Mouse (Mus musculus) layer of hippocampus, adult 9-11 months (tissue): ENCODE results near the gene Ccdc91.

Experiments
- DNase-seq: peaks from one replicate; pipeline ENCODE4 v3.0.0; 2022

Gene Ccdc91

GRCm38 (mm10) chr6:147574454-147575182 is 99.0 kb downstream of the Ccdc91 start:
- DNase-seq: no peak

- DNase-seq: no peak
Observed at GRCm38 (mm10) chr6:147575183-147575784, 99.7 kb downstream of the Ccdc91 start.

- no peak for DNase-seq
Observed at GRCm38 (mm10) chr6:147587675-147588074, 112.0 kb downstream of the Ccdc91 start.

GRCm38 (mm10) chr6:147606666-147607065 is 131.0 kb downstream of the Ccdc91 start:
- DNase-seq: no peak

GRCm38 (mm10) chr6:147607613-147608012 is 132.0 kb downstream of the Ccdc91 start:
- DNase-seq: peak; percentile 70

GRCm38 (mm10) chr6:147615306-147615705 is 139.7 kb downstream of the Ccdc91 start:
- DNase-seq: no peak

GRCm38 (mm10) chr6:147623142-147623541 is 147.5 kb downstream of the Ccdc91 start:
- no peak for DNase-seq

- no peak for DNase-seq
Observed at GRCm38 (mm10) chr6:147636464-147636863, 160.8 kb downstream of the Ccdc91 start.

GRCm38 (mm10) chr6:147643875-147644274 is 168.2 kb downstream of the Ccdc91 start:
- DNase-seq: no peak

GRCm38 (mm10) chr6:147644391-147644790 is 168.8 kb downstream of the Ccdc91 start:
- DNase-seq: no peak

- DNase-seq: no peak
Observed at GRCm38 (mm10) chr6:147646401-147646968, 170.9 kb downstream of the Ccdc91 start.

GRCm38 (mm10) chr6:147658025-147658424 is 182.4 kb downstream of the Ccdc91 start:
- no peak for DNase-seq

GRCm38 (mm10) chr6:147660718-147661117 is 185.1 kb downstream of the Ccdc91 start:
- DNase-seq: no peak

- DNase-seq: no peak
Observed at GRCm38 (mm10) chr6:147661841-147662240, 186.2 kb downstream of the Ccdc91 start.

GRCm38 (mm10) chr6:147662610-147663009 is 187.0 kb downstream of the Ccdc91 start:
- DNase-seq: no peak

GRCm38 (mm10) chr6:147664339-147664738 is 188.7 kb downstream of the Ccdc91 start:
- no peak for DNase-seq

- DNase-seq: no peak
Observed at GRCm38 (mm10) chr6:147671366-147671765, 195.7 kb downstream of the Ccdc91 start.

GRCm38 (mm10) chr6:147672481-147672880 is 196.9 kb downstream of the Ccdc91 start:
- DNase-seq: no peak

GRCm38 (mm10) chr6:147675022-147675733 is 199.6 kb downstream of the Ccdc91 start:
- DNase-seq: no peak

GRCm38 (mm10) chr6:147676214-147676613 is 200.6 kb downstream of the Ccdc91 start:
- no peak for DNase-seq
